Mouse (Mus musculus): ENCODE results near the gene Unc5cl.
"Not testable (repeated sequence)": the region's sequence is repeated elsewhere in the genome, so short reads cannot be mapped to it uniquely, and the experiment has no call there.

GRCm38 (mm10) chr17:48474282-48474681 is 19.6 kb downstream of the Unc5cl start:
- TF ChIP-seq GATA1, TAL1 (IDR thresholded peaks at IDR 0.05; ENCODE audit: low read length): not testable (repeated sequence)

Data from erythroblast, embryonic 14.5 days (primary cell).